Mouse (Mus musculus) ovary, postnatal 36 days (tissue): ENCODE measurements at regions not wholly inside any gene's neighbourhood (a gene's known extent, or its start where the extent isn't known, plus 50 kb on each side); places are given as distances from the start of the nearest gene placed in this dataset.

Source experiments
- DNase-seq: peaks from one replicate; pipeline ENCODE4 v3.0.0; 2022; ENCODE audit warnings: low spot score, mixed read lengths

- DNase-seq, result no peak
Measured at GRCm38 (mm10) chr11:38886466-38886865, 1650.7 kb upstream of the Tenm2 start.

GRCm38 (mm10) chr11:38861622-38862345 lies 1626.0 kb upstream of the Tenm2 start:
- no peak for DNase-seq

GRCm38 (mm10) chr11:38856645-38857044 lies 1620.9 kb upstream of the Tenm2 start:
- DNase-seq, result no peak

- no peak for DNase-seq
Measured at GRCm38 (mm10) chr11:38829148-38829547, 1593.4 kb upstream of the Tenm2 start.

GRCm38 (mm10) chr11:38828375-38828774 lies 1592.6 kb upstream of the Tenm2 start:
- DNase-seq, result no peak

- DNase-seq, result no peak
Measured at GRCm38 (mm10) chr11:38825172-38825753, 1589.5 kb upstream of the Tenm2 start.

- DNase-seq, result no peak
Measured at GRCm38 (mm10) chr11:38818141-38818540, 1582.4 kb upstream of the Tenm2 start.

GRCm38 (mm10) chr11:38783548-38783947 lies 1547.8 kb upstream of the Tenm2 start:
- no peak for DNase-seq

GRCm38 (mm10) chr11:38779585-38779984 lies 1543.8 kb upstream of the Tenm2 start:
- no peak for DNase-seq

GRCm38 (mm10) chr11:38762241-38762640 lies 1526.5 kb upstream of the Tenm2 start:
- no peak for DNase-seq

- DNase-seq, result peak; percentile 6
Measured at GRCm38 (mm10) chr11:38747549-38747948, 1511.8 kb upstream of the Tenm2 start.

- no peak for DNase-seq
Measured at GRCm38 (mm10) chr11:38729101-38729500, 1493.3 kb upstream of the Tenm2 start.

GRCm38 (mm10) chr11:38715697-38716096 lies 1479.9 kb upstream of the Tenm2 start:
- no peak for DNase-seq

- no peak for DNase-seq
Measured at GRCm38 (mm10) chr11:38681264-38681663, 1445.5 kb upstream of the Tenm2 start.

GRCm38 (mm10) chr11:38673367-38674056 lies 1437.7 kb upstream of the Tenm2 start:
- no peak for DNase-seq
